Mouse (Mus musculus): ENCODE measurements around the gene Zbtb18. TPM values are rescaled to one million over a fixed set of nuclear protein-coding genes. Genes with fewer than 3 reads are reported as not detected.

Gene Zbtb18
- 2.0 and 3.0 TPM in 2 replicates for polyA plus RNA-seq (2015; fragmentation: Nextera tagmentation; extraction: Ambion mirVana)

- H3K4me3 ChIP-seq (ENCODE audit: low read depth, low read length): peak within 1 kb of the TSS; percentile 79
- ATAC-seq (peak; percentile 8), DNase-seq (ENCODE audit: low spot score) (peak; percentile 64)
- H3K36me3 ChIP-seq (ENCODE audit: insufficient read depth, low read length): no peaks in the 10 kb centered on the region
- 3% methylated on average over 7 of the region's 106 CpGs for WGBS
- H3K27ac ChIP-seq (ENCODE audit: low read length): peak within 1 kb of the TSS; percentile 95
- H3K9me3 ChIP-seq (ENCODE audit: low read length): no peaks in the 10 kb centered on the region
- TF ChIP-seq CTCF (IDR thresholded peaks at IDR 0.05): no peak
- TF ChIP-seq EP300 (IDR thresholded peaks at IDR 0.05): no peak
- peaks cover 14% of the 10 kb centered on the region for H3K4me1 ChIP-seq (ENCODE audit: insufficient read depth, low read depth, low read length)
- H3K27me3 ChIP-seq (replicated peaks; ENCODE audit: insufficient read depth, low read length): no peaks in the 10 kb centered on the region
- peak within 1 kb of the TSS; percentile 98 for H3K4me2 ChIP-seq (replicated peaks; ENCODE audit: low read depth, low read length)
- peak within 1 kb of the TSS; percentile 79 for H3K9ac ChIP-seq (replicated peaks; ENCODE audit: low read depth)
These were observed at the start of gene Zbtb18 for GRCm38 (mm10) chr1:177442196-177442808. Gene Zbtb18, plus strand, starts transcription at chr1:177442351.

GRCm38 (mm10) chr1:177397455-177397854 is 44.7 kb upstream of the Zbtb18 start:
- Histone ChIP-seq H3K27me3 (replicated peaks; ENCODE audit: insufficient read depth, low read length) (no peaks in the 10 kb centered on the region), H3K4me2 (replicated peaks; ENCODE audit: low read depth, low read length) (no peak overlapping the region), H3K36me3 (ENCODE audit: insufficient read depth, low read length) (no peaks in the 10 kb centered on the region), H3K9ac (replicated peaks; ENCODE audit: low read depth) (no peak overlapping the region), H3K4me1 (ENCODE audit: insufficient read depth, low read depth, low read length) (no peaks in the 10 kb centered on the region), H3K4me3 (ENCODE audit: low read depth, low read length) (no peak overlapping the region), H3K9me3 (ENCODE audit: low read length) (no peaks in the 10 kb centered on the region), H3K27ac (ENCODE audit: low read length) (no peak overlapping the region)
- WGBS: 62% methylated on average over 1 of the region's 1 CpGs
- ATAC-seq (no peak), DNase-seq (ENCODE audit: low spot score) (no peak)
- TF ChIP-seq EP300 (IDR thresholded peaks at IDR 0.05): no peak
- TF ChIP-seq CTCF (IDR thresholded peaks at IDR 0.05): no peak

- Histone ChIP-seq H3K4me2 (replicated peaks; ENCODE audit: low read depth, low read length) (no peak overlapping the region), H3K36me3 (ENCODE audit: insufficient read depth, low read length) (no peaks in the 10 kb centered on the region), H3K4me3 (ENCODE audit: low read depth, low read length) (no peak overlapping the region), H3K9ac (replicated peaks; ENCODE audit: low read depth) (no peak overlapping the region), H3K9me3 (ENCODE audit: low read length) (no peaks in the 10 kb centered on the region), H3K27ac (ENCODE audit: low read length) (no peak overlapping the region), H3K27me3 (replicated peaks; ENCODE audit: insufficient read depth, low read length) (no peaks in the 10 kb centered on the region), H3K4me1 (ENCODE audit: insufficient read depth, low read depth, low read length) (no peaks in the 10 kb centered on the region)
- DNase-seq (ENCODE audit: low spot score) (no peak), ATAC-seq (no peak)
- WGBS: 75% methylated on average over 6 of the region's 6 CpGs
- no peak for TF ChIP-seq CTCF (IDR thresholded peaks at IDR 0.05)
- no peak for TF ChIP-seq EP300 (IDR thresholded peaks at IDR 0.05)
These were observed 37.0 kb upstream of the Zbtb18 start for GRCm38 (mm10) chr1:177405170-177405569.

GRCm38 (mm10) chr1:177408690-177409089 is 33.5 kb upstream of the Zbtb18 start:
- H3K27me3 ChIP-seq (replicated peaks; ENCODE audit: insufficient read depth, low read length): no peaks in the 10 kb centered on the region
- H3K36me3 ChIP-seq (ENCODE audit: insufficient read depth, low read length): no peaks in the 10 kb centered on the region
- H3K9ac ChIP-seq (replicated peaks; ENCODE audit: low read depth): no peak overlapping the region
- ATAC-seq (no peak), DNase-seq (ENCODE audit: low spot score) (peak; percentile 78)
- H3K27ac ChIP-seq (ENCODE audit: low read length): no peak overlapping the region
- H3K4me2 ChIP-seq (replicated peaks; ENCODE audit: low read depth, low read length): no peak overlapping the region
- 50% methylated on average over 3 of the region's 3 CpGs for WGBS
- no peak overlapping the region for H3K4me3 ChIP-seq (ENCODE audit: low read depth, low read length)
- no peaks in the 10 kb centered on the region for H3K9me3 ChIP-seq (ENCODE audit: low read length)
- H3K4me1 ChIP-seq (ENCODE audit: insufficient read depth, low read depth, low read length): no peaks in the 10 kb centered on the region
- TF ChIP-seq EP300 (IDR thresholded peaks at IDR 0.05): no peak
- TF ChIP-seq CTCF (IDR thresholded peaks at IDR 0.05): peak; percentile 69

- WGBS: 81% methylated on average over 7 of the region's 7 CpGs
These were observed 31.3 kb upstream of the Zbtb18 start for GRCm38 (mm10) chr1:177410769-177411348.

GRCm38 (mm10) chr1:177411359-177412358 is 30.5 kb upstream of the Zbtb18 start:
- no peaks in the 10 kb centered on the region for H3K4me1 ChIP-seq (ENCODE audit: insufficient read depth, low read depth, low read length)
- ATAC-seq (no peak), DNase-seq (ENCODE audit: low spot score) (no peak)
- H3K4me3 ChIP-seq (ENCODE audit: low read depth, low read length): no peak overlapping the region
- H3K9me3 ChIP-seq (ENCODE audit: low read length): no peaks in the 10 kb centered on the region
- TF ChIP-seq EP300 (IDR thresholded peaks at IDR 0.05): no peak
- no peak for TF ChIP-seq CTCF (IDR thresholded peaks at IDR 0.05)
- no peak overlapping the region for H3K9ac ChIP-seq (replicated peaks; ENCODE audit: low read depth)
- no peak overlapping the region for H3K4me2 ChIP-seq (replicated peaks; ENCODE audit: low read depth, low read length)
- H3K27me3 ChIP-seq (replicated peaks; ENCODE audit: insufficient read depth, low read length): no peaks in the 10 kb centered on the region
- H3K36me3 ChIP-seq (ENCODE audit: insufficient read depth, low read length): no peaks in the 10 kb centered on the region
- no peak overlapping the region for H3K27ac ChIP-seq (ENCODE audit: low read length)
- WGBS: 54% methylated on average over 19 of the region's 19 CpGs

More at GRCm38 (mm10) chr1:177410769-177411348, 31.3 kb upstream of the Zbtb18 start:
- no peak for TF ChIP-seq EP300 (IDR thresholded peaks at IDR 0.05)
- no peak for TF ChIP-seq CTCF (IDR thresholded peaks at IDR 0.05)
- H3K9ac ChIP-seq (replicated peaks; ENCODE audit: low read depth): no peak overlapping the region
- no peaks in the 10 kb centered on the region for H3K4me1 ChIP-seq (ENCODE audit: insufficient read depth, low read depth, low read length)
- no peak overlapping the region for H3K27ac ChIP-seq (ENCODE audit: low read length)
- ATAC-seq (no peak), DNase-seq (ENCODE audit: low spot score) (no peak)
- no peak overlapping the region for H3K4me3 ChIP-seq (ENCODE audit: low read depth, low read length)
- no peaks in the 10 kb centered on the region for H3K36me3 ChIP-seq (ENCODE audit: insufficient read depth, low read length)
- no peak overlapping the region for H3K4me2 ChIP-seq (replicated peaks; ENCODE audit: low read depth, low read length)
- no peaks in the 10 kb centered on the region for H3K9me3 ChIP-seq (ENCODE audit: low read length)
- no peaks in the 10 kb centered on the region for H3K27me3 ChIP-seq (replicated peaks; ENCODE audit: insufficient read depth, low read length)
